Mouse (Mus musculus) lung, adult 2 months (tissue): Measurements from ENCODE around the gene Tra2a.

ENCODE experiments used
- CTCF ChIP-seq: fragments of 200-500 bp; IDR thresholded peaks from 2 replicates; pipeline ENCODE4 v1.5.1; 2011; ENCODE audit warnings: mild to moderate bottlenecking, low read length, control low read depth; ENCODE audit not compliant: insufficient read depth
- POLR2A ChIP-seq: fragments of 200-500 bp; IDR thresholded peaks from 2 replicates; pipeline ENCODE4 v1.6.1; 2011; ENCODE audit warnings: low read depth, mild to moderate bottlenecking, control low read depth, low read length, borderline replicate concordance; ENCODE audit errors: extremely low read depth

DNA sequence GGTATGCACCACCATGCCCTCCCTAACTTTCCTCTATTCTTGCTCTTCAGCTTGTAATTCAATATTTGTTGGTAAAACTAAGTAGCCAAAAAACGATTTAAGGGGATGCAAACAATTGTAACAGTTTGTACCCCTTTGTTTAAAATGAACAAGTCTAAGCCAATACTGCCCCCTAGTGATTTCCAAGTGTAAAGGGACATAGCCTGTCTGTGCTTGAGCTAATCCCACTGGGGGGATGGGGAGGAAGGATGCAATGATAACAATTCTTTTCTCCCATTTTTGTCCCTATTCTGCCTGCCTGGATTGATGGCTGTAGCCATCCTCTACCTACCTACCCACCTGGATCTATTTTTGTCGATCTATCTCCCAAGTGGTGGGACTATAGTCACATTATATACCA lies 16.6 kb downstream of the Tra2a start:
- 0 out of 2 replicates have a peak, but pooled peaks have one; percentile 15 for TF ChIP-seq CTCF
- no peak for TF ChIP-seq POLR2A
